In the genomic region with DNA sequence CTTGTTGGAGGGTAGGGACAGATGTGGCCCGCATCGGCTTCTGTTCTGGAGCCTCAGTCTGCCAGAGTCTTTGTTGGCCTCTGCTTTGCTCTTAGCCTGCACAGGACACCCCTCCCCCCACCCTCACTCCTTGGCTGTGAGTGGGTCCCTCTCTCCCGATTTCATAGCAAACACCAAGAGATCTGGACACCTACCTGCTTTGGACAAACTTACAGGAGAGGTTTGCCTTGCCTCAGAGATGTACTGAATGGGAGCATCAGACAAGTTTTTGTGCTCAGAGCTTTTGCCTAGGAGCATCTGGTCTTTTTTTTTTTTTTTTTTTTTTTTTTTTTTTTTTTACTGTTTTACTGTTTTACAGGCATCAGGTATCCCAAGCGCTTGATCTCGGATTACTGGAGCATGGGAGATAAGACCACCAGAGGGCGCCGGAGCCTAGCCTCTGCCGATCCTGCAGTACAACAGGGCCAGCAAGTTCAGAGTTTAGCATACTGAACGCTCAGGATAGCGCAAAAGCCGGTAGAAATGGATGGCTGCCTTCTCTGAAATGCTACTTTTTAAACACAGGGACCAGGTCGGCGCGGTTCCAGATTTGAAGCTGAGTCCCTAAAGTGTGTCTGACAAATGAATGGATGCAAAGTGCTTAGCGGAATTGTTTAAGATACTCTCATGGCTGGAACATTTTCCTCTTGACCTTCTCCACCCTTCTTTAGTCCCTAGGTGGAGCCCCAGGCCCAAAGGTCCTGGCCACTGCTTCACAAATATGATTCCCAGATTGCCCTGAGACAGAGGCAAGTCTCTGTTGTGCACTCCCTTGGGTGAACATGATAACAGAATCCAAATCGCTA, we compare ENCODE assay signal across 7 mouse cellular contexts. TPM values are rescaled to one million over a fixed set of nuclear protein-coding genes. Genes with fewer than 3 reads are reported as not detected.
A peak's percentile ranks its signal among the peaks of the same experiment; 100 is the strongest.
DNase-seq lines count a peak whose midpoint lies in the region; ATAC-seq lines count a peak whose summit lies in the region.

No protein-coding gene starts in this region.

- H3K36me3 ChIP-seq in embryonic facial prominence, embryonic 10.5 days (replicated peaks), result peaks cover 9% of the 10 kb centered on the region
- H3K36me3 ChIP-seq in midbrain, embryonic 12.5 days, result no peaks in the 10 kb centered on the region

- WGBS in embryonic facial prominence, embryonic 10.5 days, result under 1% methylated on average over 16 of the region's 16 CpGs
- under 1% methylated on average over 16 of the region's 16 CpGs for whole genome bisulfite sequencing in midbrain, embryonic 12.5 days

- no peaks in the 10 kb centered on the region for H3K9me3 ChIP-seq in embryonic facial prominence, embryonic 10.5 days
- H3K9me3 ChIP-seq in midbrain, embryonic 12.5 days, result no peaks in the 10 kb centered on the region

- no peak overlapping the region for H3K9ac ChIP-seq in midbrain, embryonic 12.5 days (replicated peaks)

- intact Hi-C loops in left cerebral cortex, postnatal 4 days (cut with DNase I), result loop anchor here (2.0 to 10.0 kb wide), 4 partner anchors 400 to 660 kb away; partner anchors contain the start of gene Depp1

- peak overlapping the region; percentile 38 for H3K4me2 ChIP-seq in midbrain, embryonic 12.5 days (replicated peaks)

- peaks cover 54% of the 10 kb centered on the region for H3K4me1 ChIP-seq in embryonic facial prominence, embryonic 10.5 days
- H3K4me1 ChIP-seq in midbrain, embryonic 12.5 days, result peaks cover 23% of the 10 kb centered on the region

- peak; percentile 68 for ATAC-seq in midbrain, embryonic 12.5 days (ENCODE audit: low FRiP score, low read depth)

- peaks cover 54% of the 10 kb centered on the region for H3K27me3 ChIP-seq in embryonic facial prominence, embryonic 10.5 days (replicated peaks; ENCODE audit: low read depth, poor library complexity, severe bottlenecking)
- H3K27me3 ChIP-seq in midbrain, embryonic 12.5 days, result peaks cover 65% of the 10 kb centered on the region

- peak; percentile 85 to 90 for DNase-seq in adrenal gland, postnatal 36 days
- DNase-seq in embryonic facial prominence, embryonic 10.5 days (ENCODE audit: low spot score), result peak; percentile 94
- DNase-seq in heart, adult 18-20 months, result peak; percentile 89 to 92
- peak; percentile 90 for DNase-seq in kidney, adult 18-20 months
- DNase-seq in left cerebral cortex, postnatal 4 days, result peak; percentile 94
- peak; percentile 35 to 44 for DNase-seq in spleen, postnatal 36 days (ENCODE audit: low spot score in 2 of 2)

- H3K4me3 ChIP-seq in embryonic facial prominence, embryonic 10.5 days, result peak overlapping the region; percentile 86
- no peak overlapping the region for H3K4me3 ChIP-seq in midbrain, embryonic 12.5 days

- peak overlapping the region; percentile 73 for H3K27ac ChIP-seq in embryonic facial prominence, embryonic 10.5 days (replicated peaks)
- no peak overlapping the region for H3K27ac ChIP-seq in midbrain, embryonic 12.5 days (replicated peaks)

RNA-seq across cellular contexts. Expression of gene Cxcl12, which starts 1.5 kb away (rescaled TPM):
- total RNA-seq in adrenal gland, postnatal 36 days (2021), result 10 to 100 TPM; 44.6 to 48.6 TPM
- 101 and 126 TPM in 2 replicates for polyA plus RNA-seq in embryonic facial prominence, embryonic 10.5 days (2016; fragmentation: Nextera tagmentation; extraction: Ambion mirVana)
- 10 to 100 TPM; 90.2 to 91.3 TPM for total RNA-seq in heart, adult 18-20 months (2021)
- total RNA-seq in left cerebral cortex, postnatal 4 days (2021), result 10 to 100 TPM; 47.8 to 57.1 TPM
- 75.0 and 111 TPM in 2 replicates for polyA plus RNA-seq in midbrain, embryonic 12.5 days (2016; fragmentation: Nextera tagmentation; extraction: Ambion mirVana)

Comparison
In these comparisons a context has a peak if more than half of its experiments do, and no peak if none do; other contexts are left out.
1. DNase-seq: peak in every context shown above with its lines; median percentile 94 in embryonic facial prominence, embryonic 10.5 days; 94 in left cerebral cortex, postnatal 4 days; 90 in heart, adult 18-20 months; 90 in kidney, adult 18-20 months; 88 in adrenal gland, postnatal 36 days; 40 in spleen, postnatal 36 days.